Mouse (Mus musculus) heart, embryonic 16.5 days (tissue): ENCODE measurements around the gene Zc3h4. TPM values are rescaled to one million over a fixed set of nuclear protein-coding genes. Genes with fewer than 3 reads are reported as not detected.

Source experiments
- ATAC-seq: fragments of 200-750 bp; cut with Nextera tagmentation; replicated peaks from 2 replicates; pipeline ENCODE4 v1.8.0; 2017; ENCODE audit warnings: moderate number of reproducible peaks; ENCODE audit not compliant: insufficient read depth, low FRiP score; ENCODE audit errors: extremely low read depth
- H3K27ac ChIP-seq: fragments of 300-500 bp; sonication (generic); 2 replicates; pipeline ENCODE4 v1.5.1; 2014; ENCODE audit warnings: mild to moderate bottlenecking, low read length, control low read depth, moderate library complexity
- H3K27me3 ChIP-seq: fragments of 300-500 bp; sonication (generic); 2 replicates; pipeline ENCODE4 v1.6.1; 2014; ENCODE audit warnings: low read length, mixed read lengths; ENCODE audit not compliant: control insufficient read depth, insufficient read depth
- H3K36me3 ChIP-seq: fragments of 300-500 bp; sonication (generic); 2 replicates; pipeline ENCODE4 v1.6.1; 2014; ENCODE audit not compliant: control insufficient read depth, insufficient read depth
- H3K4me1 ChIP-seq: fragments of 300-500 bp; sonication (generic); 2 replicates; pipeline ENCODE4 v1.6.1; 2014; ENCODE audit warnings: low read length, mixed read lengths; ENCODE audit not compliant: control insufficient read depth, insufficient read depth
- H3K4me2 ChIP-seq: fragments of 300-500 bp; sonication (generic); 2 replicates; pipeline ENCODE4 v1.6.1; 2014; ENCODE audit warnings: low read depth, mild to moderate bottlenecking, control low read depth, low read length
- H3K4me3 ChIP-seq: fragments of 300-500 bp; sonication (generic); 2 replicates; pipeline ENCODE4 v1.5.1; 2014; ENCODE audit warnings: mild to moderate bottlenecking, control low read depth, low read length
- H3K9ac ChIP-seq: fragments of 300-500 bp; sonication (generic); 2 replicates; pipeline ENCODE4 v1.6.1; 2014; ENCODE audit warnings: low read length, control low read depth
- H3K9me3 ChIP-seq: fragments of 300-500 bp; sonication (generic); replicated peaks from 2 replicates; pipeline ENCODE4 v1.6.1; 2016; ENCODE audit warnings: low read length; ENCODE audit not compliant: control insufficient read depth
- WGBS: fragments of 180-500 bp; shearing (Covaris S2); extraction: QIAGEN DNeasy Blood & Tissue Kit; methylation state at CpG from one replicate; pipeline ENCODE4 v1.1.7; 2014; 5-methylcytosine and 5-hydroxymethylcytosine counted together
- polyA plus RNA-seq: library from polyadenylated mRNA; unstranded; fragments of >200 nt; fragmentation: Nextera tagmentation; extraction: Ambion mirVana; gene quantifications from 2 replicates; pipeline ENCODE4 v1.2.1, GENCODE M21; 2015

Zc3h4 gene
- polyA plus RNA-seq, 1 experiment from 2014 or later: 9.0 TPM

- 51% methylated on average over 3 of the region's 3 CpGs for WGBS
These were observed 2.2 kb upstream of the Zc3h4 start for GRCm38 (mm10) chr7:16398387-16399050.

DNA sequence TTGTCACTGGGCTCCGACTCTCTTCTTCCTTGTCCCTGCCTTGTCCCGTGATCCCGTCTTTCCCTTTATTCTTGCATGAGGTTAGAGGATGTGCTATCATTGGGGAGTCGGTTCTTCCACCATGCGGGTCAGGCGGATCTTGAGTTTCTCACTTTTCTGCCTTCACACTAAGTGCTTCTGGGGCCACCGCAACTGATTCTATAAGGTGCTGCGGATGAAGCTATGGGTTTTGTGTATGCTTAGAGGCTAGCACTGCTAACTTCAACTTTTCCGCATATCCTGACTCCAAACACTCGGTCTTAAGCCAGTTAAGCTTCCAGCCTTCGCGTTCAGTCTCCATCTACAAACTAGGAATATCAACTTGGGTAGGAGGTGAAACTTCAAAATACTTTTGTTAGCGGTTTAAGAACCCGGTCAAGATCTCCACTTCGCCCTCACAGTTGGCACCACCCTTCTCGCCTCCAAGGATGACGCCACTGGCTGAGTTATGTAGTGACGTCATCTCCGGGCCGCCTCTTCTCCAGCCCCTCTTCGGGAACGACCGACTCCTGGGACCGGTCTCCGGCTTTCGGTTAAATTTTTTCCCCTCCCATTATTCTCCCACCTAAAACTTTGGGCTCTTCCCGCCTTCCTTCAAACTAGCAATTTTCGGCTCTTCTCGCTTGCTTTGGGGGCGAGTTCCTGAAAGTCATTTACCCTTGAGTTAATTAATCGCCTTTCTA, 1.5 kb upstream of the Zc3h4 start:
- under 1% methylated on average over 31 of the region's 31 CpGs for WGBS
- peak; percentile 70 for ATAC-seq
- peak overlapping the region; percentile 81 for H3K4me2 ChIP-seq
- H3K27ac ChIP-seq: peak overlapping the region; percentile 100
- peak overlapping the region; percentile 100 for H3K9ac ChIP-seq
- no peaks in the 10 kb centered on the region for H3K27me3 ChIP-seq
- no peaks in the 10 kb centered on the region for H3K9me3 ChIP-seq
- peak overlapping the region; percentile 93 for H3K4me3 ChIP-seq
- no peaks in the 10 kb centered on the region for H3K36me3 ChIP-seq
- H3K4me1 ChIP-seq: peaks cover 14% of the 10 kb centered on the region

More at GRCm38 (mm10) chr7:16398387-16399050, 2.2 kb upstream of the Zc3h4 start:
- Histone ChIP-seq H3K4me1 (peaks cover 10% of the 10 kb centered on the region), H3K27me3 (no peaks in the 10 kb centered on the region), H3K9me3 (no peaks in the 10 kb centered on the region), H3K36me3 (no peaks in the 10 kb centered on the region), H3K4me2 (peak overlapping the region; percentile 81), H3K4me3 (peak overlapping the region; percentile 93), H3K9ac (peak overlapping the region; percentile 100), H3K27ac (peak overlapping the region; percentile 100)
- no peak for ATAC-seq

DNA sequence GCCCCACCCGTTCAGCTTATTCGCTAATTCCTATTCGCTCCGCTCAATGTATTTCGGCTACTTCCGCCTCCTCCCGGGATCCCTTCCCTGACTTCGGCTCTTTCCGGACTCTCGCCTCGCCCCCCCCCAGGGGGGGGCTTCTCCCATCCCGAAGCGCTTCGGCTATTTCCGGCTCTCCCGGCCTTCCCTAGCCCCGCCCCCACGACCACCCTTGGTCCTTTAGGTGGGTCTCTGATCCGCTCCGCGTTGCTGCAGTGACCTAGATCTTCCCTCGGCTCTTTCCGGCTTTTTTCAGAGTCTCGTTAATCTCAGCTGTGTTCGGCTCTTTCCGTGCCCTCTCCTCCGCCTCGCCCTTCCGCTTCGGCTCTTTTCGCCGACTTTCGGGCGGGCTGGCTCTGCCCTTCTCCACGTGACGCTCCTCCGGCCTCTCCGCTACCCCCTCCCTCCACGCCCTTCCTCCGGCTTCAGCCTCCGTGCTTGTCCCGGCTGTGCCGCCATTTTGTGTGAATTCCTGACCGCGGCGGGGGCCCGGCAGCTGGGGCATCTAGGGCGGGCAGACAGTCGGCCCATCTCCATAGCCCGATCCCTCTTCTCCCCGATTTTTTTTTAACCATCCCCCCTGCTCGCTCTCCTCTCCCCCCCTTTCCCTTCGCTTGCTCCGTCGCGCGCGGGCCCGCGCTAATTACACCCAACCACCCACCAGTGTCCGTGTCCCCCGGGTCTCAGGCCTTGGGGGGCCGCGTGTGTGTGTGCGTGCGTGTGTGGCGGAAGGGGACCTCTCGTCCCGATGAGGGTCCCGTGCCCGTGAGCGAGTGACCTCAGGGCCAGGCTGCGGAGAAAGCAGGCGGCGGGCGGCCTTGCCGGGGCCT, 656 bp upstream of the Zc3h4 start:
- Histone ChIP-seq H3K27me3 (no peaks in the 10 kb centered on the region), H3K9me3 (no peaks in the 10 kb centered on the region), H3K27ac (peak overlapping the region; percentile 100), H3K4me3 (peak overlapping the region; percentile 93), H3K36me3 (no peaks in the 10 kb centered on the region), H3K4me2 (peak overlapping the region; percentile 81), H3K9ac (peak overlapping the region; percentile 100), H3K4me1 (peaks cover 22% of the 10 kb centered on the region)
- 1% methylated on average over 77 of the region's 77 CpGs for WGBS
- ATAC-seq: peak; percentile 86

- H3K9me3 ChIP-seq: no peaks in the 10 kb centered on the region
- peak overlapping the region; percentile 93 for H3K4me3 ChIP-seq
- peak overlapping the region; percentile 100 for H3K9ac ChIP-seq
- no peaks in the 10 kb centered on the region for H3K36me3 ChIP-seq
- H3K27me3 ChIP-seq: no peaks in the 10 kb centered on the region
- no peak for ATAC-seq
- peaks cover 40% of the 10 kb centered on the region for H3K4me1 ChIP-seq
- peak overlapping the region; percentile 81 for H3K4me2 ChIP-seq
- WGBS: under 1% methylated on average over 17 of the region's 17 CpGs
- peak overlapping the region; percentile 100 for H3K27ac ChIP-seq
These were observed 1.3 kb downstream of the Zc3h4 start for GRCm38 (mm10) chr7:16401991-16402431.

DNA sequence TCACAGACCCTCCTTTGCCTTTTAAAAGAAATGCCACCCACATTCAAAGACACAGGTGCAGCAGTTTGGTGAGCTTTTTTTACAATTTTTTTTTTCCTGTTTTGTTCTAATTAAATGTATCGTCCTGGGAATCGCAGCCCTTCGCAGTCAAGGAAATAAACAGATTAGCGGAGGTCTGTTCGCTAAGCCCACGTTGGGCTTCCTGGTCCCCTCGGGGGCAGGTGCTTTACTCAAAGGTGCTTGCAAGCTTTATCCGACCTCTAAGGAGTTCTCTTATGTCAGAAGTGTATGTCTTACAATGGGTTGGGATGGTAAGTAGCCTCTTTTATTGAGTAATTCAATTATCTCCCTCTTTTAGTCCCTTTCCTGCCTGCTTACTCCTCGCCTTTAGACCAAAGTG, 1.7 kb downstream of the Zc3h4 start:
- 3% methylated on average over 9 of the region's 9 CpGs for WGBS
- no peaks in the 10 kb centered on the region for H3K36me3 ChIP-seq
- H3K27me3 ChIP-seq: no peaks in the 10 kb centered on the region
- H3K4me1 ChIP-seq: peaks cover 42% of the 10 kb centered on the region
- no peak for ATAC-seq
- H3K4me3 ChIP-seq: peak overlapping the region; percentile 93
- peak overlapping the region; percentile 81 for H3K4me2 ChIP-seq
- H3K9ac ChIP-seq: peak overlapping the region; percentile 100
- no peaks in the 10 kb centered on the region for H3K9me3 ChIP-seq
- peak overlapping the region; percentile 100 for H3K27ac ChIP-seq

DNA sequence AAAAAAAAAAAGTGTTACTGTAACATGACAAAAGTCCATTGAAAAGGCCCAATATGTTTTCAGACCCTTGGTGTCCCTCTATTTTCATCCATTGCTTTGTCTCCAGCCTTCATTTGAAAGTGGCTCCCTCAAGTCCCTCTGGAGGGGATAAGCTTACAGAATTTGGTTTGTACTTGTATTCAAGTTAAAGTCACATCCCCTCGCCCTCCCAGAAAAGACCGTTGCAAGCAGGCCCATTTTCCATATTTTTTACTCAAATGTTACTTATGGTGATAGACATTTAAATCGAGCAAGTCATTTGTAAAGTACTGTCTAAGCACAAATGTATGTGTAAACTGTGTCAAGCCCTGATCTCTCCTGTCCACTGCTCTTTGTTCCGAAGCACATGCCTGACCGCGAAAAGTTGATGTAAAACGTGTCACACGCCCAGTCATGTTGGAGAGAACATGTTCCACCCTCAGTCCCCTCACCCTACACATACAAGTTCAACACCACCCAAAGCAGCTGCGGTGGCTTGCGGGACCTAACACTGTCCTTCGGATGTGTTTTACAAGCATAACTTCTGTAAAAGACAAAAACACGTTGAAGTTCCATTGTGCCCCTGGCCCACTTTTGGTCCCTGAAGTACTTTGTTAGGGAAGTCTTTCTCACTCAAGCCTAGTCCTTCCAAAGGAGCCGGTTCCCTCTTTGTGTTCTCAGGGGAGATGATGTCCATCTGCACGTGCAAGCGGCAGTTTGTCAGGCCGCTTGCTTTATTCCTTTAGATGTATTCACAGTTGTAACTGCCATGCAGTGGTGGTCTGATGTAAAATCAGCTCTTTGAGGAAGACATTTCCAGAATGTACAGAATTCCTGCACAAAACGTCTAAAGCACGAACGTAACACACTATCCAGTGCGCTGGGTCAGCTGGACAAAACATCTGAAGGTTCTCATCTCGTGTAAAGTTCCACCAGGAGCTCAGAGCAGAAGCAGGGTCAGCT, 2.5 kb downstream of the Zc3h4 start:
- Histone ChIP-seq H3K4me2 (peak overlapping the region; percentile 81), H3K9me3 (no peaks in the 10 kb centered on the region), H3K9ac (peak overlapping the region; percentile 100), H3K27ac (peak overlapping the region; percentile 100), H3K4me1 (peaks cover 42% of the 10 kb centered on the region), H3K27me3 (no peaks in the 10 kb centered on the region), H3K4me3 (peak overlapping the region; percentile 93), H3K36me3 (no peaks in the 10 kb centered on the region)
- no peak for ATAC-seq
- 27% methylated on average over 21 of the region's 21 CpGs for WGBS

GRCm38 (mm10) chr7:16404315-16405072, 3.8 kb downstream of the Zc3h4 start:
- WGBS: 73% methylated on average over 3 of the region's 3 CpGs

More at GRCm38 (mm10) chr7:16404315-16405072, 3.8 kb downstream of the Zc3h4 start:
- no peak for ATAC-seq
- peak overlapping the region; percentile 59 for H3K9ac ChIP-seq
- peak overlapping the region; percentile 54; the same call in 1 of the 2 replicates for H3K4me2 ChIP-seq
- H3K27me3 ChIP-seq: no peaks in the 10 kb centered on the region
- peaks cover 36% of the 10 kb centered on the region for H3K4me1 ChIP-seq
- peak overlapping the region; percentile 8; the same call in 1 of the 2 replicates for H3K4me3 ChIP-seq
- no peaks in the 10 kb centered on the region for H3K36me3 ChIP-seq
- no peaks in the 10 kb centered on the region for H3K9me3 ChIP-seq
- peak overlapping the region; percentile 92 for H3K27ac ChIP-seq
